Mouse (Mus musculus): ENCODE measurements around the gene Ptprn2.
"Not testable (repeated sequence)": the region's sequence is repeated elsewhere in the genome, so short reads cannot be mapped to it uniquely, and the experiment has no call there.

DNA sequence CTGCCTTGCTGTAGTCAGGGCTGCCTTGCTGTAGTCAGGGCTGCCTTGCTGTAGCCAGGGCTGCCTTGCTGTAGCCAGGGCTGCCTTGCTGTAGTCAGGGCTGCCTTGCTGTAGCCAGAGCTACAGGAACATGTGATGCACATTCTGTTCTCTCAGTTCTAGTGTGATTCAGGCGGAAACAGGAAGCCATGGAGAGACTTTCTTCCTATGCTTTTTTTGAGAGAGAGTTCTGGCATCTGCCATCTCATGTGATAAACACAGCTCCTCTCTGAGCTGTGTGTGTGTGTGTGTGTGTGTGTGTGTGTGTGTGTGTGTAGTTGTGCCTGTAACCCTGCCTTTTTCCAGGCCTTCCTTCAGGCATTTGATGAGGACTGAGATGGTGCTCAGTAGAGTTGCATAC, 92.4 kb downstream of the Ptprn2 start:
- not testable (repeated sequence) for TF ChIP-seq CTCF (IDR thresholded peaks at IDR 0.05; ENCODE audit: borderline replicate concordance, insufficient read depth, low read depth, low read length); POLR2A (IDR thresholded peaks at IDR 0.05; ENCODE audit: borderline replicate concordance, insufficient read depth, low read length)
